8 mouse cellular contexts compared by ENCODE assay signal in genomic region chr9:54699087-54699344, GRCm38 (mm10). TPM values are rescaled to one million over a fixed set of nuclear protein-coding genes. Genes with fewer than 3 reads are reported as not detected.
A peak's percentile ranks its signal among the peaks of the same experiment; 100 is the strongest.
DNase-seq lines count a peak whose midpoint lies in the region; ATAC-seq lines count a peak whose summit lies in the region.

No protein-coding gene starts in this region.

- peak overlapping the region; percentile 89 for H3K27ac ChIP-seq in heart, embryonic 15.5 days
- H3K27ac ChIP-seq in brown adipose tissue, adult 24 weeks (replicated peaks; ENCODE audit: low read depth, low read length): peak overlapping the region; percentile 76; the same call in 1 of the 2 replicates
- H3K27ac ChIP-seq in hindbrain, embryonic 11.5 days (ENCODE audit: low read depth, low read length): no peak overlapping the region
- no peak overlapping the region for H3K27ac ChIP-seq in midbrain, embryonic 12.5 days (replicated peaks)

- peak; percentile 15; the same call in 1 of the 2 replicates for ATAC-seq in heart, embryonic 15.5 days (replicated peaks; ENCODE audit: insufficient number of reproducible peaks, insufficient read depth, low FRiP score, low read depth)
- peak; percentile 54 for ATAC-seq in hindbrain, embryonic 11.5 days (ENCODE audit: low FRiP score)
- ATAC-seq in midbrain, embryonic 12.5 days (ENCODE audit: low FRiP score, low read depth): peak; percentile 62

- no peaks in the 10 kb centered on the region for H3K36me3 ChIP-seq in heart, embryonic 15.5 days
- no peaks in the 10 kb centered on the region for H3K36me3 ChIP-seq in hindbrain, embryonic 11.5 days (ENCODE audit: control insufficient read depth, insufficient read depth, low read length)
- no peaks in the 10 kb centered on the region for H3K36me3 ChIP-seq in midbrain, embryonic 12.5 days

- DNase-seq in heart, adult 11 months: no peak
- no peak for DNase-seq in hindbrain, embryonic 11.5 days (ENCODE audit: low spot score)
- no peak for DNase-seq in adrenal gland, postnatal 36 days
- DNase-seq in layer of hippocampus, adult 18-20 months (ENCODE audit: low spot score in 2 of 2): no peak
- DNase-seq in layer of hippocampus, postnatal 14 days (ENCODE audit: low spot score in 2 of 2): no peak

- H3K9me3 ChIP-seq in heart, embryonic 15.5 days (replicated peaks): no peaks in the 10 kb centered on the region
- no peaks in the 10 kb centered on the region for H3K9me3 ChIP-seq in hindbrain, embryonic 11.5 days (ENCODE audit: control insufficient read depth, low read length)
- H3K9me3 ChIP-seq in midbrain, embryonic 12.5 days: no peaks in the 10 kb centered on the region

- H3K4me3 ChIP-seq in heart, embryonic 15.5 days: peak overlapping the region; percentile 72
- peak overlapping the region; percentile 85 for H3K4me3 ChIP-seq in brown adipose tissue, adult 24 weeks (ENCODE audit: insufficient read depth, low read depth, low read length)
- peak overlapping the region; percentile 63 for H3K4me3 ChIP-seq in hindbrain, embryonic 11.5 days (ENCODE audit: low read depth, low read length)
- peak overlapping the region; percentile 69 for H3K4me3 ChIP-seq in midbrain, embryonic 12.5 days

- H3K27me3 ChIP-seq in heart, embryonic 15.5 days: no peaks in the 10 kb centered on the region; the same call in 1 of the 2 replicates
- H3K27me3 ChIP-seq in hindbrain, embryonic 11.5 days (ENCODE audit: control insufficient read depth, insufficient read depth, low read length): peaks cover 27% of the 10 kb centered on the region
- H3K27me3 ChIP-seq in midbrain, embryonic 12.5 days: peaks cover 63% of the 10 kb centered on the region

- WGBS in heart, embryonic 15.5 days: 5% methylated on average over 27 of the region's 27 CpGs
- WGBS in hindbrain, embryonic 11.5 days: 15% methylated on average over 16 of the region's 27 CpGs
- WGBS in midbrain, embryonic 12.5 days: 6% methylated on average over 27 of the region's 27 CpGs

- H3K9ac ChIP-seq in heart, embryonic 15.5 days: peak overlapping the region; percentile 77
- peak overlapping the region; percentile 69 for H3K9ac ChIP-seq in hindbrain, embryonic 11.5 days (ENCODE audit: low read depth, low read length)
- peak overlapping the region; percentile 60 for H3K9ac ChIP-seq in midbrain, embryonic 12.5 days (replicated peaks)

- H3K4me1 ChIP-seq in heart, embryonic 15.5 days (replicated peaks): peaks cover 37% of the 10 kb centered on the region
- peaks cover 13% of the 10 kb centered on the region; the same call in 1 of the 2 replicates for H3K4me1 ChIP-seq in brown adipose tissue, adult 24 weeks (ENCODE audit: control insufficient read depth, insufficient read depth, insufficient read length, low read length)
- no peaks in the 10 kb centered on the region for H3K4me1 ChIP-seq in hindbrain, embryonic 11.5 days (replicated peaks; ENCODE audit: control insufficient read depth, insufficient read depth, low read length)
- peaks cover 12% of the 10 kb centered on the region; the same call in 1 of the 2 replicates for H3K4me1 ChIP-seq in midbrain, embryonic 12.5 days

- peak overlapping the region; percentile 85 for H3K4me2 ChIP-seq in heart, embryonic 15.5 days
- H3K4me2 ChIP-seq in hindbrain, embryonic 11.5 days (replicated peaks; ENCODE audit: low read depth, low read length): peak overlapping the region; percentile 94
- H3K4me2 ChIP-seq in midbrain, embryonic 12.5 days (replicated peaks): peak overlapping the region; percentile 87

RNA-seq across cellular contexts. Expression of gene Dnaja4, which starts 0.3 kb away (rescaled TPM):
- 25.8 and 27.8 TPM in 2 replicates for polyA plus RNA-seq in heart, embryonic 15.5 days (2015; fragmentation: Nextera tagmentation; extraction: Ambion mirVana)
- polyA plus RNA-seq in brown adipose tissue, adult 24 weeks (2012; ENCODE audit: insufficient read depth, insufficient read length, missing spikeins): 11.9 and 22.4 TPM in 2 replicates
- polyA plus RNA-seq in hindbrain, embryonic 11.5 days (2014; fragmentation: Nextera tagmentation; extraction: Ambion mirVana): 5.6 and 6.1 TPM in 2 replicates
- 3.7 and 4.4 TPM in 2 replicates for polyA plus RNA-seq in midbrain, embryonic 12.5 days (2016; fragmentation: Nextera tagmentation; extraction: Ambion mirVana)
- 10 to 100 TPM; 17.7 to 24.3 TPM for total RNA-seq in adrenal gland, postnatal 36 days (2021)
- 10 to 100 TPM; 57.4 to 63.9 TPM for total RNA-seq in layer of hippocampus, adult 18-20 months (2021)
- 10 to 100 TPM; 25.6 to 30.8 TPM for total RNA-seq in layer of hippocampus, postnatal 14 days (2021)

RNA-seq across cellular contexts. Expression of gene Wdr61, which starts 35.3 kb away (rescaled TPM):
- 92.7 and 93.2 TPM in 2 replicates for polyA plus RNA-seq in heart, embryonic 15.5 days (2015; fragmentation: Nextera tagmentation; extraction: Ambion mirVana)
- polyA plus RNA-seq in brown adipose tissue, adult 24 weeks (2012; ENCODE audit: insufficient read depth, insufficient read length, missing spikeins): 56.9 and 70.4 TPM in 2 replicates
- 155 and 176 TPM in 2 replicates for polyA plus RNA-seq in hindbrain, embryonic 11.5 days (2014; fragmentation: Nextera tagmentation; extraction: Ambion mirVana)
- 128 and 134 TPM in 2 replicates for polyA plus RNA-seq in midbrain, embryonic 12.5 days (2016; fragmentation: Nextera tagmentation; extraction: Ambion mirVana)
- total RNA-seq in adrenal gland, postnatal 36 days (2021): 10 to 100 TPM; 67.6 to 72.7 TPM
- total RNA-seq in layer of hippocampus, adult 18-20 months (2021): 10 to 100 TPM; 60.1 to 61.9 TPM
- total RNA-seq in layer of hippocampus, postnatal 14 days (2021): 10 to 100 TPM; 53.8 to 59.3 TPM

RNA-seq across cellular contexts. Expression of gene Acsbg1, which starts 37.3 kb away (rescaled TPM):
- 0.32 TPM in 1 of 2 replicates, not detected in the other for polyA plus RNA-seq in heart, embryonic 15.5 days (2015; fragmentation: Nextera tagmentation; extraction: Ambion mirVana)
- 0.38 and 1.3 TPM in 2 replicates for polyA plus RNA-seq in brown adipose tissue, adult 24 weeks (2012; ENCODE audit: insufficient read depth, insufficient read length, missing spikeins)
- 6.3 and 7.1 TPM in 2 replicates for polyA plus RNA-seq in hindbrain, embryonic 11.5 days (2014; fragmentation: Nextera tagmentation; extraction: Ambion mirVana)
- polyA plus RNA-seq in midbrain, embryonic 12.5 days (2016; fragmentation: Nextera tagmentation; extraction: Ambion mirVana): 10.7 and 11.7 TPM in 2 replicates
- total RNA-seq in adrenal gland, postnatal 36 days (2021): 100 to 1,000 TPM; 105 to 213 TPM
- 100 to 1,000 TPM; 106 to 117 TPM for total RNA-seq in layer of hippocampus, adult 18-20 months (2021)
- total RNA-seq in layer of hippocampus, postnatal 14 days (2021): 100 to 1,000 TPM; 115 TPM

Comparison
In these comparisons a context has a peak if more than half of its experiments do, and no peak if none do; other contexts are left out.
1. H3K27ac ChIP-seq: peak in heart, embryonic 15.5 days (single experiment) and brown adipose tissue, adult 24 weeks (single experiment); none in hindbrain, embryonic 11.5 days (single experiment) and midbrain, embryonic 12.5 days (single experiment).
2. Peak in every context shown above with its lines, with median percentiles within 50 percentile points of each other: ATAC-seq, H3K4me2 ChIP-seq, H3K4me3 ChIP-seq and H3K9ac ChIP-seq.